Mouse (Mus musculus): ENCODE measurements around the gene Polr2m.

The Polr2m gene

DNA sequence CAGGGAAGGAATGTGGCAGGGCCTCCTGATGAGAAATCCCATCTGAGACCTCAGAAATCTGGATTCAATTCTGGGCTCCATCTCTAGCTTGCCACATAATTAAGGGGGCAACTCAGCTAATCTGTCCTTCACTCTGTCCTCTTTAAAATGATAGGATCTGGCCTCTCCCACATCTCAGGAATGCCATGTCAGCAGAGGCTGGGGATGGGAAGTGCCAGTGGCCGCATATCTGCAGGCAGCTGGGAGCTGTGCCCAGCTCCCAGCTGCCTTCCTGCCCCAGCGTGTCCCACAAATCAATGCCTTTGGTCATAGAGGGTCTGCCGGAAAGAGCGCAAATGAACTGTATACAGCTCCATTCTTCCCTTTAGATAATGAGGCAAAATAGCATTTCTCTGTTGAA, 18.3 kb downstream of the Polr2m start:
- DNase-seq (ENCODE audit: low spot score), result no peak

DNA sequence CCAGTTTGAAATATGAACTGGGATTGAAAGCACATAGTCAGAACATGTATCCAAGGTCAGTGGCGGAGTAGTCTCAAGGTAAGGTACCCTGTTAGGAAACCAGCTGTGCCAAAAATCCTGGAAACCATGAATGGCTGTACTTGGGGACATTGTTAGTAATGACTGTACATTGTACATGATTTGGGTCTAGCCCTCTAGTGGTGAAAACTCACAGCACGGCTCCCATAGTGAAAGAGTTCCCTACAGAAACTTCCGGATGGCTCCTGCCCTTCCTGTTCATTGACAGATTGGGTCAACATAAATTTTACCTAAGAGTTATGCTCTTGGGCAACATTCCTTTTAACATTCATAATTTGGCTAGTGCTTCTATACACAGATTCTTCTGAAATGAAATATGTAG, 19.6 kb downstream of the Polr2m start:
- DNase-seq (ENCODE audit: low spot score), result peak; percentile 33

DNA sequence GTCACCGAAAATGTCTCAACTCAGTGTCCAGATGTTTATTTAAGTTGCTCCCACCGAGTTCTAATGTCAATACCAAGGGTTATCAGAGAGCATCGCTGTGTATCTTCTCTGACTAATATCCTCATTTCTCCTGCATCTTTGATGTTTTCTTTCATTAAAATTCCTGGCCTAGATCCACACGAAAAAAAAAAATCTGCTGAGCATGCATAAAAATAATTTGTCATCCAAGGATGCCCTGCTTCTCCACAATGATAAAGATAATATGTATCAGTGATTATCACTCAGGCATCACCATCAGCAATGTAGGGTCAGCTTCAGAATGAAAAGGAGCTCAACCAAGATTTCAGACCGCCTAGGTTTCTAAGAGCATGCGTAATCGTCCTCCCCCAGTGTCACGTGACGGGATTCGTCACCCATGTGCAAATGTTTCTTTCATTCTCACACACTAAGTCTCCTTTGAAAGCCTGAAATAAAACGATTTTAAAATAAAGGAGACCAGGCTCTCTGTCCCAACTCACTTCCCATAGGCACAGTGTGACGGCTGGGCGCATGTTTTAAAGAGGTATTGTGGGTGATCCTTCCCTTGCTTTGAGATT, 22.6 kb downstream of the Polr2m start:
- no peak for DNase-seq (ENCODE audit: low spot score)

DNA sequence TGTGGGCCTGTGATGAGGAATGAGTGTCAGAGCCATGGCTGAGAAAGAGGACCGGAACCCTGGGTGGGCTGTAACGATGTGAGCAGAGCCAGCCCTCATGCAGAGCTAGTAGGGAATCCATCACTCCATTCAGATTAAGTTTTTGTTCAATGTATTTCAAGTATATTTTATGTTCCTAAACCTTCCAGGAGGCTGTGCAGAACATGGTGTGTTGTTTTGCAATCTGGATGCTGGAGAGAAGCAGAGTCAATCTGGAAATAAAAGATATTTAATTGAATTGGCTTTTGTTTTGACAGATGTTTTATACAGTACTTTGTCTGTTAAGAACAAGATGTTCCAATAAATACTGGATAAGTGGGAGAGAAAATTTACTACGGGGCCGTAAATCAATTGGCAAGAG, 29.0 kb downstream of the Polr2m start:
- no peak for DNase-seq (ENCODE audit: low spot score)

DNA sequence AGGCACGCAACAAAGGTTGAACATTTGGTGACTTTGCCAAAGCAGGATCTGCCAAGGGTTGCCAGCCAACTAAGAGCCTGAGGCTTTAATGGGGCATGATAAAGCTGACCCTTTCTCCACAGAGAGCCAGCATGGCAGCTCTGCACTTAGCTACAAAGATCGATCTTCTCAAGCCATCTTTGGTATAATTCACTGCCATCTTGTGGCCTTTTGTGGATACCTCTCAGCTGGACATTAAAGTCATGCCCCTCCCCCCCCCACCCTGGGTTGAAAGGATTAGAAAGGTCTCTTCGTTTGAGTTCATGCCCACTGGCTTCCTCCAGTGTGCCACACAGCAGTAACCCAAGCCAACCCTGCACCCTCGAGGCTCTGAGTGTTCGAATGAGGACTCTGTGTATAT, 31.8 kb downstream of the Polr2m start:
- no peak for DNase-seq (ENCODE audit: low spot score)

DNA sequence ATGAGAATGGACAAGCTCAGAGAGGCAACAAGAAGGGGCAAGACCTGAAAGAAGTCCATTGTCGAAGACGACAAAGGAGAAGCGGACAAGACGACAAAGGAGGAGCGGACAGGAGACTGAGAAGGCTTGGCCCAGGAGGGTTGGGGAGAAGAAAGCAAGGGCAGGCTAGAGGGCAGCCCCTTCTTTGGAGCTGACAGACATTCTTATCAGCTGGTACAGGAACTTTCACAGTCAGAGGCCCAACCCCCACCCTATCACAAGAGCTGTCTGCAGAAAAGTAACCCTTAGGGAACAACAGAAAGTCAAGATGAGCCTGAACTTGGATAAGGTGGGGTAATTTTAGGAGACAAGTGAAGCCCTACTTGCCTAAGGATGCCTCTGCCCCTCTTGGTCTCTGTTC, 32.4 kb downstream of the Polr2m start:
- DNase-seq (ENCODE audit: low spot score), result no peak

DNA sequence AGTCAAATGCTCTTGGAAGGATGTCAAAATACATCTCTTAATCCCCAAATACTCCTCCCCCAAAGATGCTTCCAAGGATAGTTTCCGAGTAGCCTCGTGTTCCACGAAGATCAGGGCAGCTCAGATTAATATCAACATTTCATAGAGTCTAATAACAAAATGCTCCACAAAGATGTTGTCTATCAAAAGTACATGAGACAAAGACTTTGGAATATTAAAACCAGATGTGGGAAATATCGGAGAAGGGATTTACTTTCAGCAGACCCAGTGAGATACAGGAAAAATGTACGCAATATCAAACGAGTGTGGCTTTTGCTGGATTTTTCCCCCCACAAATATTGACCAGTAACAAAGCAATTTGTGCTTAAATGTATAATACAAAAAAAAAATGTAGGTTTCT, 35.1 kb downstream of the Polr2m start:
- no peak for DNase-seq (ENCODE audit: low spot score)

DNA sequence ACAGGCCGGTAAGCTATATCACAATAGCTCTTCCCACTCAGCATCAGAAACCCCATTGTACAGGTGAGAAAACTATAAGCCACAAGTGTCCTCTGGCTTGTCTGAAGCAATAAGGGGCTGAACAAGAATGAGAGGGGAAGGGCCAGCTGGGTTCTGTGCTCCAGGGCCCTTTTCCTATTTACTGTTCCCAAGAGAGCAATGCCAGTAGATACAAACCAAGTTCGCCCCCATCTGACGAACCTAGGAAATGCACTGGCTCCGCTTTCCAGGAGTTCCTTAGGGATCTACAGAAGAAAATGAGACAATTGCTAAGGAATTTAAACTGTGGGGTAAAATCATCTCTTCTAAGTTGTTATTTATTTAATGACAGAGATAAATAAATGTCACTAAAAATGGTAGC, 38.2 kb downstream of the Polr2m start:
- peak; percentile 74 for DNase-seq (ENCODE audit: low spot score)

DNA sequence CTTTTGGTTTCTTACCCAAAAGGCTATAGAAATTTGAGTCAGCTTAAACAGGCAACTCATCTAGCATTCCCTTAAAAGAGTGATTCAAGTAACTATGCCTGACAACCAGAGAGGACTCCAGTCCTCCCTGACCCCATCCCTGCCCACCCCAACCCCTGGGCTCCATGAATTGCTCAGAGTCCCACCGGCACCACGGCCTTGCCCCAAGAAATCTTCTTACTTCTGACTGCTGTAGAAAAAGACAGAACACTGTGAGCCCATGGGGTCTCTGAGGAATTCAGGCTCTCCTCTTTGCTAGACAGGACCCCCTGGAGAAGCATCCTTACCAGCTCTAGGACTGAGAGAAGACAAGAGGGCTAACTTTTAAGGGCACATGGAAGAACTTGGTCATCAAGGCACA, 40.4 kb downstream of the Polr2m start:
- no peak for DNase-seq (ENCODE audit: low spot score)

DNA sequence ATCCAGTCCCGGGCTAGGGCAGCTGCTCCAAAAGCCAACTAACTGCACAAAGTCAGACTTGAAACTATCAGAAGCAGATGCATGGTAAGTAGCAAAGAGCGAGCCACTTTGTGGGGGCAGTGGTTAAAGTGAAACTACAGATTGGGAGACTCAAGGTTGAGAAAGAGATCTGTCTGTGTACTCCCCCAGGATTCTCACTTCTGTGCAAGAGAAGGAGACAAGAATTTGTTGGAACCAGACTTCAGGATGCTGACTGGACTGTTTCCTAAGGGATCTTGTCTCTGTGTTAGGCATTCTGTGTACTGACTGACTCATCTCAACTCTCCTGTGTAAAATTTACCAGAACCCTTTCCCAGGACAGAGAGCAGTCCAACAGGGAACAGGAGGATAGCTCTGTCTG, 47.6 kb downstream of the Polr2m start:
- DNase-seq (ENCODE audit: low spot score), result no peak

Measured in ovary, postnatal 14 days (tissue).